Mouse (Mus musculus) hindbrain, embryonic 13.5 days (tissue): ENCODE results near the gene Myf5. TPM values are rescaled to one million over a fixed set of nuclear protein-coding genes. Genes with fewer than 3 reads are reported as not detected.

Experiments
- ATAC-seq: fragments of 200-750 bp; cut with Nextera tagmentation; 2 replicates; pipeline ENCODE4 v1.8.0; 2017; ENCODE audit warnings: moderate TSS enrichment; ENCODE audit not compliant: low FRiP score
- H3K27ac ChIP-seq: fragments of 300-500 bp; sonication (generic); 2 replicates; pipeline ENCODE4 v1.5.1; 2015; ENCODE audit warnings: inconsistent platforms, mild to moderate bottlenecking, moderate library complexity
- H3K27me3 ChIP-seq: fragments of 300-500 bp; sonication (generic); 2 replicates; pipeline ENCODE4 v1.6.1; 2015; ENCODE audit warnings: mild to moderate bottlenecking, inconsistent platforms
- H3K36me3 ChIP-seq: fragments of 300-500 bp; sonication (generic); 2 replicates; pipeline ENCODE4 v1.6.1; 2015; ENCODE audit warnings: mild to moderate bottlenecking, inconsistent platforms
- H3K4me1 ChIP-seq: fragments of 300-500 bp; sonication (generic); replicated peaks from 2 replicates; pipeline ENCODE4 v1.6.1; 2015; ENCODE audit warnings: inconsistent platforms
- H3K4me2 ChIP-seq: fragments of 300-500 bp; sonication (generic); 2 replicates; pipeline ENCODE4 v1.6.1; 2015; ENCODE audit warnings: inconsistent platforms, mild to moderate bottlenecking, moderate library complexity
- H3K4me3 ChIP-seq: fragments of 300-500 bp; sonication (generic); 2 replicates; pipeline ENCODE4 v1.5.1; 2015; ENCODE audit warnings: mild to moderate bottlenecking, inconsistent platforms
- H3K9ac ChIP-seq: fragments of 300-500 bp; sonication (generic); 2 replicates; pipeline ENCODE4 v1.6.1; 2015; ENCODE audit warnings: mild to moderate bottlenecking, inconsistent platforms
- H3K9me3 ChIP-seq: fragments of 300-500 bp; sonication (generic); 2 replicates; pipeline ENCODE4 v1.6.1; 2016; ENCODE audit warnings: inconsistent platforms
- WGBS: fragments of 180-500 bp; shearing (Covaris S2); methylation state at CpG from one replicate; pipeline ENCODE4 v1.1.7; 2015; 5-methylcytosine and 5-hydroxymethylcytosine counted together
- polyA plus RNA-seq: library from polyadenylated mRNA; unstranded; fragments of >200 nt; fragmentation: Nextera tagmentation; extraction: Ambion mirVana; gene quantifications from 2 replicates; pipeline ENCODE4 v1.2.1, GENCODE M21; 2015

The Myf5 gene
- polyA plus RNA-seq, result 0.21 and 0.38 TPM in 2 replicates

- Histone ChIP-seq H3K27ac (no peak within 1 kb of the TSS), H3K4me3 (no peak within 1 kb of the TSS), H3K4me1 (0 out of 2 replicates have a peak, but pooled peaks cover 4% of the 10 kb centered on the region), H3K9ac (no peak within 1 kb of the TSS), H3K9me3 (no peaks in the 10 kb centered on the region), H3K4me2 (no peak within 1 kb of the TSS), H3K36me3 (no peaks in the 10 kb centered on the region), H3K27me3 (no peaks in the 10 kb centered on the region)
- WGBS, result 75% methylated on average over 8 of the region's 8 CpGs
- no peak for ATAC-seq
These were observed at the start of gene Myf5 for GRCm38 (mm10) chr10:107485870-107486269. Gene Myf5, minus strand, starts transcription at chr10:107486134.

- H3K9ac ChIP-seq, result no peak overlapping the region
- no peak overlapping the region for H3K4me2 ChIP-seq
- ATAC-seq, result no peak
- H3K27me3 ChIP-seq, result no peaks in the 10 kb centered on the region
- H3K4me1 ChIP-seq, result no peaks in the 10 kb centered on the region
- H3K4me3 ChIP-seq, result no peak overlapping the region
- H3K9me3 ChIP-seq, result no peaks in the 10 kb centered on the region
- WGBS, result 76% methylated on average over 1 of the region's 1 CpGs
- H3K27ac ChIP-seq, result no peak overlapping the region
- H3K36me3 ChIP-seq, result no peaks in the 10 kb centered on the region
These were observed 42.8 kb upstream of the Myf5 start for GRCm38 (mm10) chr10:107528758-107529157.

- Histone ChIP-seq H3K27ac (no peak overlapping the region), H3K9ac (no peak overlapping the region), H3K9me3 (no peaks in the 10 kb centered on the region), H3K36me3 (no peaks in the 10 kb centered on the region), H3K27me3 (no peaks in the 10 kb centered on the region), H3K4me2 (no peak overlapping the region), H3K4me3 (no peak overlapping the region), H3K4me1 (no peaks in the 10 kb centered on the region)
- 83% methylated on average over 5 of the region's 5 CpGs for WGBS
- ATAC-seq, result no peak
These were observed 33.3 kb upstream of the Myf5 start for GRCm38 (mm10) chr10:107519216-107519615.

- WGBS, result 81% methylated on average over 7 of the region's 7 CpGs
- H3K9ac ChIP-seq, result no peak overlapping the region
- no peaks in the 10 kb centered on the region for H3K4me1 ChIP-seq
- H3K9me3 ChIP-seq, result no peaks in the 10 kb centered on the region
- no peaks in the 10 kb centered on the region for H3K27me3 ChIP-seq
- H3K27ac ChIP-seq, result no peak overlapping the region
- no peaks in the 10 kb centered on the region for H3K36me3 ChIP-seq
- H3K4me3 ChIP-seq, result no peak overlapping the region
- no peak for ATAC-seq
- no peak overlapping the region for H3K4me2 ChIP-seq
These were observed 30.7 kb upstream of the Myf5 start for GRCm38 (mm10) chr10:107516641-107517040.

- H3K4me3 ChIP-seq, result no peak overlapping the region
- H3K27me3 ChIP-seq, result no peaks in the 10 kb centered on the region
- H3K36me3 ChIP-seq, result no peaks in the 10 kb centered on the region
- H3K9ac ChIP-seq, result no peak overlapping the region
- no peak overlapping the region for H3K27ac ChIP-seq
- no peaks in the 10 kb centered on the region for H3K4me1 ChIP-seq
- 84% methylated on average over 7 of the region's 7 CpGs for WGBS
- ATAC-seq, result no peak
- H3K4me2 ChIP-seq, result no peak overlapping the region
- no peaks in the 10 kb centered on the region for H3K9me3 ChIP-seq
These were observed 28.8 kb upstream of the Myf5 start for GRCm38 (mm10) chr10:107514735-107515134.

- H3K4me3 ChIP-seq, result no peak overlapping the region
- ATAC-seq, result no peak
- H3K27me3 ChIP-seq, result no peaks in the 10 kb centered on the region
- H3K9ac ChIP-seq, result no peak overlapping the region
- no peak overlapping the region for H3K27ac ChIP-seq
- WGBS, result 93% methylated on average over 2 of the region's 2 CpGs
- no peaks in the 10 kb centered on the region for H3K4me1 ChIP-seq
- no peaks in the 10 kb centered on the region for H3K36me3 ChIP-seq
- no peaks in the 10 kb centered on the region for H3K9me3 ChIP-seq
- H3K4me2 ChIP-seq, result no peak overlapping the region
These were observed 20.5 kb upstream of the Myf5 start for GRCm38 (mm10) chr10:107506397-107506796.

- no peaks in the 10 kb centered on the region for H3K4me1 ChIP-seq
- H3K9ac ChIP-seq, result no peak overlapping the region
- H3K9me3 ChIP-seq, result no peaks in the 10 kb centered on the region
- no peak overlapping the region for H3K4me2 ChIP-seq
- WGBS, result 88% methylated on average over 4 of the region's 4 CpGs
- H3K36me3 ChIP-seq, result no peaks in the 10 kb centered on the region
- no peak overlapping the region for H3K4me3 ChIP-seq
- no peak overlapping the region for H3K27ac ChIP-seq
- no peak for ATAC-seq
- H3K27me3 ChIP-seq, result no peaks in the 10 kb centered on the region
These were observed 17.5 kb upstream of the Myf5 start for GRCm38 (mm10) chr10:107503430-107503829.

GRCm38 (mm10) chr10:107502193-107502592 lies 16.3 kb upstream of the Myf5 start:
- H3K9me3 ChIP-seq, result no peaks in the 10 kb centered on the region
- 93% methylated on average over 7 of the region's 7 CpGs for WGBS
- ATAC-seq, result no peak
- no peak overlapping the region for H3K9ac ChIP-seq
- H3K4me2 ChIP-seq, result no peak overlapping the region
- no peaks in the 10 kb centered on the region for H3K36me3 ChIP-seq
- H3K27me3 ChIP-seq, result no peaks in the 10 kb centered on the region
- H3K27ac ChIP-seq, result no peak overlapping the region
- H3K4me3 ChIP-seq, result no peak overlapping the region
- H3K4me1 ChIP-seq, result no peaks in the 10 kb centered on the region

GRCm38 (mm10) chr10:107499656-107500055 lies 13.7 kb upstream of the Myf5 start:
- Histone ChIP-seq H3K27ac (no peak overlapping the region), H3K36me3 (no peaks in the 10 kb centered on the region), H3K9ac (no peak overlapping the region), H3K9me3 (no peaks in the 10 kb centered on the region), H3K4me3 (no peak overlapping the region), H3K4me1 (no peaks in the 10 kb centered on the region), H3K27me3 (no peaks in the 10 kb centered on the region), H3K4me2 (no peak overlapping the region)
- 89% methylated on average over 7 of the region's 7 CpGs for WGBS
- ATAC-seq, result no peak

GRCm38 (mm10) chr10:107496402-107496801 lies 10.5 kb upstream of the Myf5 start:
- H3K36me3 ChIP-seq, result no peaks in the 10 kb centered on the region
- H3K9me3 ChIP-seq, result no peaks in the 10 kb centered on the region
- H3K4me1 ChIP-seq, result peaks cover 11% of the 10 kb centered on the region; the same call in 1 of the 2 replicates
- H3K27ac ChIP-seq, result no peak overlapping the region
- H3K9ac ChIP-seq, result no peak overlapping the region
- H3K4me2 ChIP-seq, result no peak overlapping the region
- H3K4me3 ChIP-seq, result no peak overlapping the region
- 88% methylated on average over 1 of the region's 1 CpGs for WGBS
- ATAC-seq, result no peak
- no peaks in the 10 kb centered on the region for H3K27me3 ChIP-seq

GRCm38 (mm10) chr10:107494568-107494967 lies 8.6 kb upstream of the Myf5 start, which contains the start of gene Myf6:
Gene Myf6, minus strand, starts transcription at chr10:107494737.
- Histone ChIP-seq H3K9ac (0 out of 2 replicates have a peak within 1 kb of the TSS, but pooled peaks have one; percentile 8), H3K9me3 (no peaks in the 10 kb centered on the region), H3K4me1 (peaks cover 11% of the 10 kb centered on the region; the same call in 1 of the 2 replicates), H3K36me3 (no peaks in the 10 kb centered on the region), H3K27ac (no peak within 1 kb of the TSS), H3K4me3 (peak within 1 kb of the TSS; percentile 24; the same call in 1 of the 2 replicates), H3K27me3 (no peaks in the 10 kb centered on the region), H3K4me2 (peak within 1 kb of the TSS; percentile 46)
- ATAC-seq, result no peak
- 92% methylated on average over 6 of the region's 6 CpGs for WGBS

GRCm38 (mm10) chr10:107493580-107494474 lies 7.9 kb upstream of the Myf5 start:
- H3K9me3 ChIP-seq, result no peaks in the 10 kb centered on the region
- peaks cover 12% of the 10 kb centered on the region; the same call in 1 of the 2 replicates for H3K4me1 ChIP-seq
- H3K36me3 ChIP-seq, result no peaks in the 10 kb centered on the region
- H3K9ac ChIP-seq, result 0 out of 2 replicates have a peak overlapping the region, but pooled peaks have one; percentile 8
- no peak overlapping the region for H3K27ac ChIP-seq
- ATAC-seq, result peak; percentile 84
- H3K4me3 ChIP-seq, result peak overlapping the region; percentile 24
- 51% methylated on average over 20 of the region's 20 CpGs for WGBS
- H3K4me2 ChIP-seq, result peak overlapping the region; percentile 46
- no peaks in the 10 kb centered on the region for H3K27me3 ChIP-seq
